Mouse (Mus musculus) v-Abl transformed pro-B cells (cell line): ENCODE results near the gene Cysrt1.

ENCODE experiments used
- in situ Hi-C, 2 experiments: fragments of 400-800 bp; cut with MboI; formaldehyde crosslinking; loops; one replicate each; pipeline ENCODE4 v1.15.1; 2025; ENCODE audit not compliant: unreplicated experiment in 2 of 2

The Cysrt1 gene

DNA sequence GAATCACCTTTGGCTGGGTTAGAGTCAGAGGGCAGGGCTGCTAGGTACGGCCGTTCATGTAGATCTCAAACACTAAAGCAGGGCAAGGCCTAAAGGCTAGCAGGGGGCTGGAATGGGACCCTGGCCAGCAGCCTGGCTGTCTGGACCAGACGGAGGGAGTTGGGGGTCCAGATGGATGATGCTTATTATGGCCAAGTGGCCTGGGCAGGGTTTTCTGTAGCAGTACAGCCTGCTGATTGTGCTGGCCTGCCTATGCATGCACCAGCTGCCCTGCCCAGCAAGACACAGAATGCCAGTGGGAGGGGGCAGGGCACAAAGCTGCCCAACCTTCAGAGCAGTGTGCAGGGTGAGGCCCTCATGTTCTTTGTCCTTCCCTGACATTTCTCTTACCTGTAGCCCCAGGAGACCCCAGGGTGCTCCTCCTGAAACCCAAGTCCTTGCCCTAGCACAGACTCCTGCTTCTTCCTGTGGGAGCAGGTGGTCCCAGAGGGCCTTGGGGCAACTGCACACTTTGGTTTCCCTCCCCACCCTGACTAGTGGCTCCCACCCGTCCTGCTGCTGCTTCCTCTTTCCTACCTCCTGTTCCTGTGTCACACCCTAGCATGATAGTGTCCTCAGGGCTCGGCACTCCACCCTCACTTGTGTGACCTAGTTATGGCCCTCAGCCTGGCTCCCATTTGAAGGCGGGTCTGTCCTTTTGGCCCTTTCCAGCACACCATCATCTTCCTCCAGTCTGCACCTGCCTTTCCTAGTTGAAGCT, 23.8 kb upstream of the Cysrt1 start:
- in situ Hi-C loops, result loop anchor here in 1 of 2 experiments (25.0 kb wide), 1 partner anchor 1646 kb away; the partner anchor contains the start of genes Med22, Rpl7a, Surf1 and Surf2

DNA sequence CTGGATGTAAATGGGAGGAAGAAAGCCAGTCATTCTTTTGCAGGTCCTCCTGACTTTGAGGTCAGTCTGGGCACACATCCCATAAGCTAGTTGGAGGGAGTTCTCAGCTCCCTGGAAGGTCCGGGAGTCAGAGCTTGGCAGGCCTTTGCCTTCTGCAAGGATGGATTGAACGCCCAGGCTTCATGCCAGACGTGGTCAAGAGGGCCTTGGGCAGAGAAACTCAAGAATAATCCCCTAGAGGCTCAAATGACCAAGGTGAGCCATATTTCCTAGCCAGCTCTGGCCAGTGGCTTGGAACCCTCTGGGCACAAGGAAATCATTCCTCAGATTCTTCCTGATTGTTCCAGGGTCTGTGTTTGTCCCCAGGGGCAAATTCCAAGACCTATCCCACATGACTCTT, 22.6 kb upstream of the Cysrt1 start:
- in situ Hi-C loops, result loop anchor here in 1 of 2 experiments (25.0 kb wide), 1 partner anchor 1647 kb away; the partner anchor contains the start of genes Med22, Rpl7a, Surf1 and Surf2

DNA sequence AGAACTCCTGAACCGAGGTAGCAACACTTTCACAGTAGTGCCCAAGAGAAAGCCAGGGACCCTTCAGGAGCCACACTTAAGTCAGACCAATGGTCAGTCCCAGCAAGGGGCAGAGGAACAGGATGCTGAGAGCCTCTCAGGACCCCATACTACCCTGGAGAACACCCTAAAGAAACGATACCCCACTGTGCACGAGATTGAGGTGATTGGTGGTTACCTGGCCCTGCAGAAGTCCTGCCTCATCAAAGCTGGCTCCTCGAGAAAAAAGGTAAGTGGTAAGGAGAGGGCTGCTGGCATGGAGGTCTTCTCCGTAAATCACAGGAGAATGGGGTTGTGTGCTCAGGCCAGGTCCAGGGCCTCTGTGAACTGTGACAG, 22.0 kb upstream of the Cysrt1 start:
- in situ Hi-C loops, result loop anchor here in 1 of 2 experiments (25.0 kb wide), 1 partner anchor 1648 kb away; the partner anchor contains the start of genes Med22, Rpl7a, Surf1 and Surf2

DNA sequence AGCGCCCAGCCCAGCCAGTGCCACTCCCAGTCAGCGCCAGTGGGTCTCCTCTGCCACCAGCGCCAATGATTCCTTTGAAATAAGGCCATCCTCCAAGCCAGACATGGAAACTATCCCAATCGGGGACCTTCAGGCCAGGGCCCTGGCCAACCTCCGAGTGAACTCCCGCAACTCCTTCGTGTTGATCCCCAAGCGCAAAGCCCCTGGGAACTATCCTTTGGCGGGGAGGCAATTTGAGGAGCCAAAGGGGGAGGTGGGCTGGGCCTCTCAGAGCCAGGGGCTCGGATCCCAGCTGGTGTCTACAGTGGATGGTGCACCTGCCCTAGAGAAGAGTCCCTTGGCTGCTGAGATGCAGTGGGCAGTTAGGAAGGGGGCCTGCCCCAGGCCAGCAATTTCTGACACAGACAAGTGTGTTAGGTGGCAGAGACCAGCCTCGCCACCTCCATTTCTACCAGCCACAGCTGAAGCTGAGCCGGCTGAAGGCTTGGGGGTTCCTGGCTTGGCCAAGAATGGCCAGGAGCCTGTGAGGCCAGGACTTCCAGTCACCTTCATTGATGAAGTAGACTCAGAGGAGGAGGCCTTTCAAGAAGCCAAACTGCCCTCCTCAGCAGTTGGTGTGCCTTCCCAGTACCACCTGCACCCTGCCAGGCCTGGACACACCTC, 21.5 kb upstream of the Cysrt1 start:
- in situ Hi-C loops, result loop anchor here in 1 of 2 experiments (25.0 kb wide), 1 partner anchor 1649 kb away; the partner anchor contains the start of genes Med22, Rpl7a, Surf1 and Surf2

DNA sequence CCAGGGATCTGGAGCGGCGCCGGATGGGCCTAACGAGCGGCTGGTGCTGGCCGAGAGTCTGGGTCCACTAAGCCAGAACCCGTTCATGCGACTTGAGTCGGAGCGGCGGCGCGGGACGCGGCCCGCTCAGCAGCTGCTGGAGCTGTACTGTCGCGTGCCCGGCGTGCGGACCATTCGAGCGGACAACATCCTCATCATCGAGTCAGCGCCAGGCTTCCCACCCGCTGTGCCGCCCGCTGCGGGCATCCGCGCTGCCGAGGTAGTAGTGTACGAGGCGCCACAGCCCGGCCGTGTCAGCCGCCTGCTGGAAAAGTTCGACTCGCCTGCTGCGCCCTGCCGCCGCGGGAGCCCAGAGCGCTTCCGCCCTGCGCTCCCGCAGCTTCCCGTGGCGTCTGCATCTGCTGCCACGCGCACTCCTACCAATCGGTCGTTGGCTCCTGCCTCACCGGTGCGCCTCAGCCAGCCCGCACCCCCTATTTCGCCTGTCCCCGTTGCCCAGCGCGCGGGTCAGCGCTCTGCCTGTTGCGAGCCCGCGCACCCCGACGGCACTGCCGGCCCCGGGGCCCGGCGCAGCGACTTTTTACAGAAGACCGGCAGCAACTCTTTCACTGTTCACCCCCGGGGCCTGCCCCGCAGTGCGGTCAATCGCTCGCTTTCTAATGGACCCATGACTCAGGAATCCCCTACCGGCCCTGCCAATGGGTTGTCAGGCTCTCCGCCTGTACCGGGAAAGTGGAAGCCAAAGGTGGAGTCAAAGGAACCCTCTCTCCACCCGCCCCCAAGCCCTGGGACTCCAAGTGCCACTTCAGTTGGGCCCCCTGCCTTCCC, 20.8 kb upstream of the Cysrt1 start:
- in situ Hi-C loops, result loop anchor here in 1 of 2 experiments (25.0 kb wide), 1 partner anchor 1649 kb away; the partner anchor contains the start of genes Med22, Rpl7a, Surf1 and Surf2

DNA sequence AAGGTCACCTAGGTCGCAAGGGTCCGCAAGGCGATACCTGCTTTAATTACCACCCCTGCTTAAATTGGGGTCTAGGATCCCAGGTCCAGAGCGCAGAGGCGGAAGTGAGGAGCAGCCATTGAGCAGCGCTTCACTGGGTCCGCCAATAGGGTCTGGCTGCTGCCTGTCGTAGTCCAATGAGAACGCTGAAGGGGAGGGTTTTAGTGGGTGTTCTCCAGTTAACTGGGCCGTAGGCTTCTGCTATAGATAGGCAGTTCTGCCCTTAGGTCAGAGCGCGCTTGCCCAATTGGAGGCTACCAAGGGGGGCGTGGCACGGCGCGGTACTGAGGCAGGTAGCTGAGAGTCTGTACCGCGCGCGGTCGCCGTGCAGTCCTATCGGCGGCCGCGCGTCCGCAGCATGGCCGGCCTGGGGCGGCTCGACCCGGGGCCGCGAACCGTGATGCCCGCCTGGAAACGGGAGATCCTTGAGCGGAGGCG, 20.1 kb upstream of the Cysrt1 start, which contains the start of gene Tprn:
Gene Tprn (plus strand): TSS at position 328 of the 477 bp plus-strand sequence.
- in situ Hi-C loops, result loop anchor here in 1 of 2 experiments (25.0 kb wide), 1 partner anchor 1650 kb away; the partner anchor contains the start of genes Med22, Rpl7a, Surf1 and Surf2

DNA sequence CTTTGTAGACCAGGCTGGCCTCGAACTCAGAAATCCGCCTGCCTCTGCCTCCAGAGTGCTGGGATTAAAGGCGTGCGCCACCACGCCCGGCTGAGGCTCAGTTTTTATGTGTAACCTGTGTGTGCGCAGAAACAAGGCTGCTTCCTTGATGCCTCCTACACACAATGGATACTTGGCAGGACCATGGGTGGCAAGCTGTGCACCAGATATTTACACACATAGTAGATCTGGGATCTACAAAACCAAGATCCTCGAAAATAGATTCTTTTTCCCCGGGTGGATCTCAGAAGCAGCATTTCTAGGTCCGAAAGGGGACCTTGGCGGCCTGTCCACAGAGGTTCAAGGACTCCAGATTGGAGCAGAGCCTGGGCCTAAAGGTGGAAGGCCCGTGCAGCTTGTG, 19.6 kb upstream of the Cysrt1 start:
- in situ Hi-C loops, result loop anchor here in 1 of 2 experiments (25.0 kb wide), 1 partner anchor 1650 kb away; the partner anchor contains the start of genes Med22, Rpl7a, Surf1 and Surf2

DNA sequence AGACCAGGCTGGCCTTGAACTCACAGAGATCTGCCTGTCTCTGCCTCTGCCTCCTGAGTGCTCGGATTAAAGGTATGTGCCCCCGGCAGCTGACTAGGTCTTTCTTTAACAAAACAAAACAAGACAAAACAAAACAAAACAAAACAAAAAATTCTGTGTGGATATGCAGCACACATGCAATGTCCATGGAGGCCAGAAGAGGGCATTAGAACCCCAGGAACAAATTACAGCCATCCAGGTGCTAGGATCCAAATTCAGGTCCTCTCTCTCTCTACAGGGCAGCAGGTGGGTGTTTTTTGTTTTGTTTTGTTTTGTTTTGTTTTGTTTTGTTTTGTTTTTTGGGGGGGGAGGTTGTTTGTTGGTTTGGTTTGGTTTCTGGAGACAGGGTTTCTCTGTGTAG, 16.6 kb upstream of the Cysrt1 start:
- in situ Hi-C loops, result loop anchor here (5.0 to 25.0 kb wide), 4 partner anchors 64 to 1653 kb away; partner anchors contain the start of genes Med22 (in 1 of the 2), Noxa1 (in 1 of the 2), Rpl7a (in 1 of the 2) and Surf1 (in 1 of the 2)

DNA sequence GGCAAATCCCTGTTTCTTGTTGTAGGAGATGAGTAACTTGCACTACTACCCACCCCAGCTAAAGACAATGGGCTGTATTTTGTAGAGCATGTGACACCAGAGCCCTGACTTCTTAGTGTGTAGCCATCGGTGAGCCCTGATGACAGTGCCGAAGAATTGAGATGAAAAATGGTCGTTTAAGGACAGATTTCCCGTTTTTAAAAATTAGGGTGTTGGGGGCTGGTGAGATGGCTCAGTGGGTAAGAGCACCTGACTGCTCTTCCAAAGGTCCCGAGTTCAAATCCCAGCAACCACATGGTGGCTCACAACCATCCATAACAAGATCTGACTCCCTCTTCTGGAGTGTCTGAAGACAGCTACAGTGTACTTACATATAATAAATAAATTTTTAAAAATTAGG, 15.0 kb upstream of the Cysrt1 start:
- in situ Hi-C loops, result loop anchor here (5.0 to 25.0 kb wide), 4 partner anchors 62 to 1655 kb away; partner anchors contain the start of genes Med22 (in 1 of the 2), Noxa1 (in 1 of the 2), Rpl7a (in 1 of the 2) and Surf1 (in 1 of the 2)

DNA sequence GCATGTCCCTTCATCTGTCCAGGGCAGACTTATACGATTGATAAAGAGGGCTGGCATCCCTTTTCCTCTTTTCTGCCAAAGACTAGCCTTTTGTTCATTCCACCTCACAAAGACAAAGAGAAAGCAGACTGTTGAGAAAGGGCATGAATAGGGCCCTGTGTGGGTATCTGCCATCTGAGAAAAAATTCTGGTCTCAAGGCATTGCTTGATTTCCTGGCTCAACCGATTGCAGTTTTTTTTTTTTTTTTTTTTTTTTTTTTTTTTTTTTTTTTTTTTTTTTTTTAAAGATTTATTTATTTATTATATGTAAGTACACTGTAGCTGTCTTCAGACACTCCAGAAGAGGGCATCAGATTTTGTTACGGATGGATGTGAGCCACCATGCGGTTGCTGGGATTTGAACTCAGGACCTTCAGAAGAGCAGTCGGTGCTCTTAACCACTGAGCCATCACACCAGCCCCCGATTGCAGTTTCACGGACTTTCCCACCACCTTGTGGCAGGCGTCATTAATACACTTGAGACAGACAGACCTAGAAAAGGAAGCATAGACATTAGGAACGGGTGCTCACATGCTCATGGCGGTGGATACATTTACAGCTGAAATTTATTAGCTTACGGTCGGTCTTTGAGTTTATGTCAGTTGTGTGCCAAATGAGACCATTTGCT, 14.3 kb upstream of the Cysrt1 start:
- in situ Hi-C loops, result loop anchor here (5.0 to 25.0 kb wide), 4 partner anchors 62 to 1656 kb away; partner anchors contain the start of genes Med22 (in 1 of the 2), Noxa1 (in 1 of the 2), Rpl7a (in 1 of the 2) and Surf1 (in 1 of the 2)

DNA sequence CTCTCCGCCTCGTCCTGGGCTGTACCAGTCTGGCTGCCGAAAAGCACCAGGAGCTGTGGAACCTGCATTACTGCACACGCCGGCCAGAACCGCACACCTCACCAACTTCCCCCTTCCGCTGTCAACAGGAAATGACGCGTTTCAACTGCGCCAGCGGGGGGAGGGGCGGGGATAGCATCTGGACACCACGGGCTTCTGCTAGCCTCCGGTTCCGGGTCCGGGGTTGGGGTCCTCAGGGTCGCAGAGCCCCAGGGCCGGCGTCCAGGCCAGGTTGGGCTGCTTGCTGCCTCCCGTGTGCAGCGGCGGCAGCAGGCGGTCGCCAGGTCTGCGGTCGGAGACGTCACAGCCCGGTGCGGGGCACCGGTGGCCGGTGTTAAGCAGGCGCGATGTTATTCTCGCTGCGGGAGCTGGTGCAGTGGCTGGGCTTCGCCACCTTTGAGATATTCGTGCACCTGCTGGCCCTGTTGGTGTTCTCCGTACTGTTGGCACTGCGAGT, 13.1 kb upstream of the Cysrt1 start, which contains the start of gene Tmem203:
Gene Tmem203 (plus strand): TSS at position 156 of the 496 bp plus-strand sequence.
- in situ Hi-C loops, result loop anchor here (5.0 to 25.0 kb wide), 4 partner anchors 61 to 1657 kb away; partner anchors contain the start of genes Med22 (in 1 of the 2), Noxa1 (in 1 of the 2), Rpl7a (in 1 of the 2) and Surf1 (in 1 of the 2)

DNA sequence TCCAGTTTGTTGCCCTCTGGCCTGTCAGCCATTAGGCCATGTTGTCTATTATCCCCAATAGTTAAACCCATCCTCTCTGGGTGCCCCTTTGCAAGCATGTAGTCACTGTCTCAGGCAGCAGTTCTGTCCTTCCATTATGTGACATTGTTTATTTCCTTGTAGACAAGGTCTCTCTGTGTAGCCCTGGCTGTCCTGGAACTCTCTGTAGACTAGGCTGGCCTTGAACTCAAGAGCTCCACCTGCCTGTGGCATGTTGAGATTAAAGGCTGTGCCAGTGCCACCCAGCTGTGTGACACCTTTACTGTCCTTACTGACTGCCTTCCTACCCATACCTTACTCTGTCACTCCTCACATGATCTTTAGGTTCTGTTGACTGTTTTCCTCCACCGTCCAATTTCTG, 10.1 kb upstream of the Cysrt1 start:
- in situ Hi-C loops, result loop anchor here (5.0 to 25.0 kb wide), 4 partner anchors 58 to 1660 kb away; partner anchors contain the start of genes Med22 (in 1 of the 2), Noxa1 (in 1 of the 2), Rpl7a (in 1 of the 2) and Surf1 (in 1 of the 2)

DNA sequence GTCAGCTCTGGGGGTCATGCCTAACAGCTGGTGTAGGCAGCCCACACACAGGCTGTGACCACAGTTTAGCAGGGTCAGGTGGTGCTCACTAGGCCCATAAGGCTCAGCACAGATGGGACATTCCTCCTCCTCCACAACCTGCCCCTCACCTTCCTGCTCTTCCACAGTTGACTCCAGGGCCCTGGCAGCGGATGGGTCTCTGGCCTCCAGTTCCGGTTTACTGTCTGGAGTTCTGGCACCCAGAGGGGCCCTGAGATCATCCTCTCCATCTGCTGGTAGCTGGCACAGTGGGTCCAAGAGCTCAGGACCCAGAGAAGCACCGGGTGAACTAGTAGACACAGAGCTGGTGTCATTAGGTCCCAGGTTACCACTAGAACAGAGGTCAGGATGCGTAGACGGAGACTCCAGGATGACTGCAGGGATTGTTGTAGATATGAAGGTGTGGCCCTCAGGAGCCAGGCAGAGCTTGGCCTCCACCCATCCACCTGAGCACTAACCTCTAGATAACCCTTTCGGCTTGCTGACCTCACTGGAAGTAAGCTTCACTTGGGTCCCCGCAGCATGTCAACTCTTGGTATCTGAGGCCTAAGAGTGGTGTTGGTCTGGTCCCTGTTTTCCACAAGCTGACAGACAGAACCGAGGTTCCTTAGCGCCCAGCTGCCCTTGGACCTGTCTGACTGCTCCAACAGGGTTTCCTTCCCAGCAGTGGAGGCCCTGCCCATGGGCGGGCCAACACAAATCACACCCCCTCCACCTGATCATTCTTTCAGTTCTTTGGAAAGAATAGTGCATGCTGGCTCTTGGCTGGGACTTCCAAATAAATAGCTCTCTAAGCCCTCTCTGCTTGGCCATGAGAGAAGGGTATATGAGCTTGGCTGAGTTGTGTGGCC, 4.2 kb upstream of the Cysrt1 start, which contains the start of gene AL732309.1:
Gene AL732309.1 (minus strand): TSS at position 681 of the 890 bp plus-strand sequence.
- in situ Hi-C loops, result no loop called here

DNA sequence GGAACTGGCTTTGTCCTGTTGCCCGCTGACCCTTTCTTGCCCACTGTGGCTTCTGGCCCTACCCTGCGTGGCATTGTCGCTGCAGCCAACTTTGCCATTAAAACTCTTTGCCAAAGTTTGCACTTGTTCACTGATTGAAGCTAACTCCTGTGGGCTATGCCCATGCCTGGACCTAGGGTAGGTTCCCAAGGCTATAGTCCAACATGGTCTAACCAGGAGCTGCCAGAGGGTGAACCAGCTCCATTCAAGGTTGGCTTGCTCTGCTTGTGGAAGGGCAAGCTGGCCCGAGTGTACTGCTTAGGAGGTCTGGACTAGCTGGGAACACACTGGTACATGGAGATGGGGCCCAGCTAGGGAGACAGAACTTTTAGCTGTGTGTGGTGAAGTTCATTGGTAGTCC, 1.9 kb upstream of the Cysrt1 start:
- in situ Hi-C loops, result no loop called here

DNA sequence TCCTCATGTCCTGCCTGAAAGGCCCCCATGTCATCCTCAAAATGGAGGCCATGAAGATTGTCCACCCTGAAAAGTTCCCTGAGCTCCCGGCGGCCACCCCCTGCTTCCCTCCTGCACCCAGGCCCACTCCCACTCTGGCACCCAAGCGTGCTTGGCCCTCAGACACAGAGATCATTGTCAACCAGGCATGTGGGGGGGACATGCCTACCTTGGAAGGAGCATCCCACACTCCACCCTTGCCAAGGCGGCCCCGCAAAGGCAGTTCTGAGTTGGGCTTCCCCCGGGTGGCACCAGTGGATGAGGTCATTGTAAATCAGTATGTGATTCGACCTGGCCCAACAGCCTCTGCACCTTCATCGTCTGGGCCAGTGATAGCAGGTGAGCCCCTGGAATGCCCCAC, 1.1 kb upstream of the Cysrt1 start:
- in situ Hi-C loops, result no loop called here

DNA sequence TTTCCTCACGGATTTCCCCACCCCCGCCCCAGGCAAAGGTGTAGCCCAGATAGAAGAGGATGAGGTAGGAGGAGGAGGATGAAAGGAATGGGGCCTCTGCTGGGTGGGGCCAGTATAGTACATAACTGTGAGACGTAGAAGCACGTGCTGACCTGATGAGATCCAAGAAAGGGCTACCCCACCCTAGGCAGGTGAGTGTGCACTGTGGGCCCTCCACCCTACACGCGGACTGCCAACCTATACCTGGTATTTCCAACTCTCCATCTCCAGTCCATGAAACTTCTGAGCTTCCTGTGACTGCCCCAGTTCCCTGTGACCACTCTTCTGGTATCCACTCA, 845 bp downstream of the Cysrt1 start:
- in situ Hi-C loops, result no loop called here

DNA sequence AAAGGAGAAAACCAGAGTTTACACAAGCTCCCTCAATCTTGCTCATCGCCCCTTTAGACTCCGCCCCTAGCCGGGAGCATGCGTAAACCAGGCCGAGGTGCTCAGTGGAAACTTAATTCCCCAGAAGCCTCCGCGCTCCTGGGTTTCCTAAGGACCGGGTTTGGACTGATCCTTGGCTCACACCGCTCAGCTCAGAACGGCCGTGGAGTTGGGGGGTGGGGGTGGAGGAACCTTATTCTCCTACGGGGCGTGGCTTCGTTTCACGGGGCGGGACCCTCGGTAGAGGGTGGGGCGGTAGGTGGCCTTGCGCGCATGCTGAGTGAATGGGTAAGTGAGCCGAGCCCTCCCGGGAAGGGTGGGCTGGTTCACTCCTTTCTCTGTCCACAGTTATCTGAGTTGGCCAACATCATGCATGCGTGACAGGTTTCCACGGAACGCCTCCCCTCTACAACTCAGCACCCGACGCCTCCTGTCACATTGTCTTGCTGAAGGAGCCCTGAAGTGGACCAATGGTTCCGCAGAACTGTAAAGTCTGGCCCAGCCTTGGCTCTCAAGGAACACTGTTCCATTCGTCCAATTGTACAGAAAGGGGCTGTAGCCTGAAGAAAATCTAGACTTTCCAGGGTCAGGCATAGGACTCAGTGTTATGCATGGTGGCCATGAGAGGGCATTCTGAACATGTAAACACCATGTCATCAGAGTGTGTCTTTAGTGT, 1.4 kb downstream of the Cysrt1 start:
- in situ Hi-C loops, result no loop called here
